Mouse (Mus musculus): ENCODE results near the gene Ptprn2. TPM values are rescaled to one million over a fixed set of nuclear protein-coding genes. Genes with fewer than 3 reads are reported as not detected.

Gene Ptprn2
- total RNA-seq, 2 experiments from 2014 or later: 0.14 to 0.20 TPM

GRCm38 (mm10) chr12:116637498-116637897 is 152.0 kb downstream of the Ptprn2 start:
- no peak for DNase-seq

GRCm38 (mm10) chr12:116640871-116641270 is 155.4 kb downstream of the Ptprn2 start:
- intact Hi-C loops (cut with DNase I): loop anchor here (10.0 kb wide), 1 partner anchor 384 kb away; no protein-coding TSS in a partner anchor
- no peak for DNase-seq

More at GRCm38 (mm10) chr12:116637498-116637897, 152.0 kb downstream of the Ptprn2 start:
- intact Hi-C loops (cut with DNase I): no loop called here

- DNase-seq: no peak
- intact Hi-C loops (cut with DNase I): loop anchor here (10.0 kb wide), 1 partner anchor 383 kb away; no protein-coding TSS in a partner anchor
Observed at GRCm38 (mm10) chr12:116641339-116642190, 156.0 kb downstream of the Ptprn2 start.

- no peak for DNase-seq
- intact Hi-C loops (cut with DNase I): loop anchor here (10.0 kb wide), 1 partner anchor 383 kb away; no protein-coding TSS in a partner anchor
Observed at GRCm38 (mm10) chr12:116642191-116642549, 156.7 kb downstream of the Ptprn2 start.

- no peak for DNase-seq
- intact Hi-C loops (cut with DNase I): loop anchor here (10.0 kb wide), 1 partner anchor 378 kb away; no protein-coding TSS in a partner anchor
Observed at GRCm38 (mm10) chr12:116646771-116647170, 161.3 kb downstream of the Ptprn2 start.

GRCm38 (mm10) chr12:116648584-116649206 is 163.2 kb downstream of the Ptprn2 start:
- peak; percentile 8 to 18 for DNase-seq
- intact Hi-C loops (cut with DNase I): loop anchor here (10.0 kb wide), 1 partner anchor 376 kb away; no protein-coding TSS in a partner anchor

GRCm38 (mm10) chr12:116653684-116654083 is 168.2 kb downstream of the Ptprn2 start:
- intact Hi-C loops (cut with DNase I): no loop called here
- no peak for DNase-seq

- DNase-seq: peak in 1 of 2 experiments; percentile 2
- intact Hi-C loops (cut with DNase I): no loop called here
Observed at GRCm38 (mm10) chr12:116660076-116660475, 174.6 kb downstream of the Ptprn2 start.

GRCm38 (mm10) chr12:116661018-116661417 is 175.5 kb downstream of the Ptprn2 start:
- intact Hi-C loops (cut with DNase I): no loop called here
- no peak for DNase-seq

- DNase-seq: no peak
- intact Hi-C loops (cut with DNase I): no loop called here
Observed at GRCm38 (mm10) chr12:116677701-116678100, 192.2 kb downstream of the Ptprn2 start.

GRCm38 (mm10) chr12:116689832-116690231 is 204.3 kb downstream of the Ptprn2 start:
- intact Hi-C loops (cut with DNase I): no loop called here

GRCm38 (mm10) chr12:116709535-116709934 is 224.0 kb downstream of the Ptprn2 start:
- intact Hi-C loops (cut with DNase I): no loop called here
- DNase-seq: no peak

More at GRCm38 (mm10) chr12:116689832-116690231, 204.3 kb downstream of the Ptprn2 start:
- no peak for DNase-seq

GRCm38 (mm10) chr12:116710716-116711115 is 225.2 kb downstream of the Ptprn2 start:
- DNase-seq: no peak
- intact Hi-C loops (cut with DNase I): no loop called here

GRCm38 (mm10) chr12:116711133-116711532 is 225.6 kb downstream of the Ptprn2 start:
- intact Hi-C loops (cut with DNase I): no loop called here
- no peak for DNase-seq

GRCm38 (mm10) chr12:116713096-116713495 is 227.6 kb downstream of the Ptprn2 start:
- DNase-seq: no peak
- intact Hi-C loops (cut with DNase I): no loop called here

GRCm38 (mm10) chr12:116721062-116721461 is 235.5 kb downstream of the Ptprn2 start:
- intact Hi-C loops (cut with DNase I): no loop called here
- no peak for DNase-seq

GRCm38 (mm10) chr12:116740141-116740540 is 254.6 kb downstream of the Ptprn2 start:
- intact Hi-C loops (cut with DNase I): no loop called here
- DNase-seq: no peak

GRCm38 (mm10) chr12:116741300-116741699 is 255.8 kb downstream of the Ptprn2 start:
- intact Hi-C loops (cut with DNase I): no loop called here
- DNase-seq: no peak

- intact Hi-C loops (cut with DNase I): no loop called here
Observed at GRCm38 (mm10) chr12:116746401-116746800, 260.9 kb downstream of the Ptprn2 start.

GRCm38 (mm10) chr12:116752784-116753183 is 267.3 kb downstream of the Ptprn2 start:
- DNase-seq: no peak
- intact Hi-C loops (cut with DNase I): no loop called here

More at GRCm38 (mm10) chr12:116746401-116746800, 260.9 kb downstream of the Ptprn2 start:
- no peak for DNase-seq

GRCm38 (mm10) chr12:116763961-116764360 is 278.4 kb downstream of the Ptprn2 start:
- intact Hi-C loops (cut with DNase I): no loop called here

More at GRCm38 (mm10) chr12:116763961-116764360, 278.4 kb downstream of the Ptprn2 start:
- no peak for DNase-seq

Measured in heart, postnatal 10 days (tissue).